Mouse (Mus musculus) embryonic facial prominence, embryonic 13.5 days (tissue): ENCODE data around the gene Mis12. TPM values are rescaled to one million over a fixed set of nuclear protein-coding genes. Genes with fewer than 3 reads are reported as not detected.
A peak's percentile ranks its signal among the peaks of the same experiment; 100 is the strongest.

Experiments used
- ATAC-seq: fragments of 200-750 bp; cut with Nextera tagmentation; 2 replicates; pipeline ENCODE4 v1.8.0; 2017; ENCODE audit warnings: low read depth; ENCODE audit not compliant: insufficient number of reproducible peaks, insufficient read depth, low FRiP score, low TSS enrichment
- H3K27ac ChIP-seq: fragments of 300-500 bp; sonication (generic); 2 replicates; pipeline ENCODE4 v1.5.1; 2015; ENCODE audit warnings: moderate library complexity, mild to moderate bottlenecking, inconsistent platforms
- H3K27me3 ChIP-seq: fragments of 300-500 bp; sonication (generic); 2 replicates; pipeline ENCODE4 v1.6.1; 2015; ENCODE audit warnings: mild to moderate bottlenecking, inconsistent platforms
- H3K36me3 ChIP-seq: fragments of 300-500 bp; sonication (generic); 2 replicates; pipeline ENCODE4 v1.6.1; 2015; ENCODE audit warnings: mild to moderate bottlenecking, inconsistent platforms
- H3K4me1 ChIP-seq: fragments of 300-500 bp; sonication (generic); 2 replicates; pipeline ENCODE4 v1.6.1; 2015; ENCODE audit warnings: inconsistent platforms
- H3K4me2 ChIP-seq: fragments of 300-500 bp; sonication (generic); 2 replicates; pipeline ENCODE4 v1.6.1; 2015; ENCODE audit warnings: moderate library complexity, mild to moderate bottlenecking, inconsistent platforms
- H3K4me3 ChIP-seq: fragments of 300-500 bp; sonication (generic); 2 replicates; pipeline ENCODE4 v1.5.1; 2015; ENCODE audit warnings: mild to moderate bottlenecking, inconsistent platforms
- H3K9ac ChIP-seq: fragments of 300-500 bp; sonication (generic); 2 replicates; pipeline ENCODE4 v1.6.1; 2015; ENCODE audit warnings: mild to moderate bottlenecking, inconsistent platforms
- H3K9me3 ChIP-seq: fragments of 300-500 bp; sonication (generic); 2 replicates; pipeline ENCODE4 v1.6.1; 2016; ENCODE audit warnings: inconsistent platforms
- WGBS: fragments of 180-500 bp; shearing (Covaris S2); methylation state at CpG from one replicate; pipeline ENCODE4 v1.1.7; 2015; ENCODE audit warnings: mixed read lengths; 5-methylcytosine and 5-hydroxymethylcytosine counted together
- polyA plus RNA-seq: library from polyadenylated mRNA; unstranded; fragments of >200 nt; fragmentation: Nextera tagmentation; extraction: Ambion mirVana; gene quantifications from 2 replicates; pipeline ENCODE4 v1.2.1, GENCODE M21; 2015

Gene Mis12
- polyA plus RNA-seq, 1 experiment from 2014 or later = 53.7 TPM

DNA sequence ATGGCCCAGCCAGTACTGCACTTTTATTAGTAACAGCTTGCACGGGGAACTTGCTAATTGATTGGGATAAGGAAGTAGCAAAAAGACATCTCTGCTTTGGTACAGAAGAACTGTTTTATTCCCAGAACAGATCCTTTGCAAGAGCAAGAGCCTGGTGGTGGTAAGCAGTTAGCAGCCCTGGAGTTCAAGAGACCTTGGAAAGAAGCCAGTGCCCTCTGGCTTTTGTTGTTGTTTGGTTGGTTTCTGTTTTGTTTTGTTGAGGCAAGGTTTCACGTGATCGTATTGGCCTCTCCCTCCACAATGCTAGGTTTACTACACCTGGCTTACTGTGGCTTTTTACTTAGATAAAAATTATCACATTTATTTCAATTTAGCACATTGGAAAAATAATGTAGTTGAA is 8.9 kb downstream of the Mis12 start:
- no peak overlapping the region for H3K27ac ChIP-seq
- peaks cover 51% of the 10 kb centered on the region for H3K36me3 ChIP-seq
- no peaks in the 10 kb centered on the region for H3K9me3 ChIP-seq
- peaks cover 15% of the 10 kb centered on the region for H3K4me1 ChIP-seq
- H3K4me2 ChIP-seq = no peak overlapping the region
- 79% methylated on average over 3 of the region's 3 CpGs for WGBS
- no peak overlapping the region for H3K4me3 ChIP-seq
- ATAC-seq = no peak
- no peak overlapping the region for H3K9ac ChIP-seq
- H3K27me3 ChIP-seq = no peaks in the 10 kb centered on the region

- Histone ChIP-seq H3K27me3 (no peaks in the 10 kb centered on the region), H3K9ac (no peak overlapping the region), H3K27ac (no peak overlapping the region), H3K9me3 (no peaks in the 10 kb centered on the region), H3K4me2 (no peak overlapping the region), H3K4me1 (peaks cover 15% of the 10 kb centered on the region), H3K36me3 (peaks cover 46% of the 10 kb centered on the region), H3K4me3 (no peak overlapping the region)
- WGBS = 76% methylated on average over 3 of the region's 3 CpGs
- ATAC-seq = no peak
Observed at GRCm38 (mm10) chr11:71029403-71030118, 10.2 kb downstream of the Mis12 start.

DNA sequence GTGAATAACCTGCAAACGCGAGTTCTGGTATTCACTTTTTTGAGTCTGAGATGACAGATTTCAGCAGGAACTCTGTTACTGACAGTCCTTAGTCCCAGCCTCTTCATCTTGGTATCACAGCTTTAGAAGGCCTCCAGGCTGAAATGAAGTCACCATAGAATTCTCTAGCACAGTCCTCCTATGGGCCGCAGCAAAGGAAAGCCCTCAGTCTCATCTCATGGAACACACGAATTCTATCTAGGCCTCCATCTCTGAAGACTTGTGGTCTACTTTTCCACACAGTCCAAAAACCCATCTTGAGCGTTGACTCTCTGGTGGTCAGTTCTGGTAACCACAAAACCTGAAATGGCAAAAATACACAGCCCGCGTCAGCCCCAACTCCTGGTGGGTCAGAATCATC is 12.7 kb downstream of the Mis12 start:
- no peaks in the 10 kb centered on the region for H3K27me3 ChIP-seq
- H3K27ac ChIP-seq = peak overlapping the region; percentile 91
- H3K9me3 ChIP-seq = no peaks in the 10 kb centered on the region
- peak overlapping the region; percentile 89 for H3K9ac ChIP-seq
- H3K4me2 ChIP-seq = peak overlapping the region; percentile 71
- H3K4me1 ChIP-seq = peaks cover 15% of the 10 kb centered on the region
- ATAC-seq = no peak
- H3K4me3 ChIP-seq = peak overlapping the region; percentile 74
- 62% methylated on average over 7 of the region's 7 CpGs for WGBS
- peaks cover 21% of the 10 kb centered on the region for H3K36me3 ChIP-seq

DNA sequence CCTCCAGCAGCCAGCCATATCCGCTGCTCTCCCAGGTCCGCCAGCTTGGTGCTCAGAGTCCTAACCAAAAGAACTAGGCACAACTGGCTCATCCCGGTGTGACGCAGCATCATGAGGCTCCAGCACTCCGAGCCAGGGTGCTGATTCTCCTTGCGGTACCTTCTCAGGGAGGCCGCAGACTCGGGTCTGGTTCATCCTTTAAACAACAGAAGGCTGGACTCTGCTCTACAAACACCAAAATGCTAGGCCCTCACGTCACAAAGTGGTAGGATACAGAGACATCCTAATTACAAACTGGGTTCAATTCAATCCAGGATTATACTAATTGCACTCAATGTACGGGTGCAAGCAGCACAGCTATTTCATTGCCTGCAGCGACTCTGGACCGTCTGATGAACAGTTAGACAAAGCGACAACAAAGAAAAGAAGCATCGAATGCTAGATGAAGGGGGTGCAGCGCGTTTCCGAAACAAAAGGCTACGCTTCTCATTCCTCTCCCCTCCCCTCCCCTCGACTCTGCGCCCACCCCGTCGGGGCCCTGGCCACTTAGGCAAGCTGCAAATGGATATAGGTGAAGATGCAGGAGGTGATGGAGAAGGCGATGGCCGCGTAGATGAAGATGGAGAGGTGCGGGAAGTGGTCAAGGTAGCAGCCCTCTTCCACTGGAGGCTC is 13.2 kb downstream of the Mis12 start:
- H3K9me3 ChIP-seq = no peaks in the 10 kb centered on the region
- H3K4me1 ChIP-seq = peaks cover 15% of the 10 kb centered on the region
- H3K27ac ChIP-seq = peak overlapping the region; percentile 91
- H3K27me3 ChIP-seq = no peaks in the 10 kb centered on the region
- H3K4me3 ChIP-seq = peak overlapping the region; percentile 74
- 0 out of 2 replicates have a peak, but pooled peaks have one; percentile 7 for ATAC-seq
- H3K4me2 ChIP-seq = peak overlapping the region; percentile 71
- peak overlapping the region; percentile 89 for H3K9ac ChIP-seq
- H3K36me3 ChIP-seq = peaks cover 15% of the 10 kb centered on the region
- WGBS = 6% methylated on average over 26 of the region's 26 CpGs

DNA sequence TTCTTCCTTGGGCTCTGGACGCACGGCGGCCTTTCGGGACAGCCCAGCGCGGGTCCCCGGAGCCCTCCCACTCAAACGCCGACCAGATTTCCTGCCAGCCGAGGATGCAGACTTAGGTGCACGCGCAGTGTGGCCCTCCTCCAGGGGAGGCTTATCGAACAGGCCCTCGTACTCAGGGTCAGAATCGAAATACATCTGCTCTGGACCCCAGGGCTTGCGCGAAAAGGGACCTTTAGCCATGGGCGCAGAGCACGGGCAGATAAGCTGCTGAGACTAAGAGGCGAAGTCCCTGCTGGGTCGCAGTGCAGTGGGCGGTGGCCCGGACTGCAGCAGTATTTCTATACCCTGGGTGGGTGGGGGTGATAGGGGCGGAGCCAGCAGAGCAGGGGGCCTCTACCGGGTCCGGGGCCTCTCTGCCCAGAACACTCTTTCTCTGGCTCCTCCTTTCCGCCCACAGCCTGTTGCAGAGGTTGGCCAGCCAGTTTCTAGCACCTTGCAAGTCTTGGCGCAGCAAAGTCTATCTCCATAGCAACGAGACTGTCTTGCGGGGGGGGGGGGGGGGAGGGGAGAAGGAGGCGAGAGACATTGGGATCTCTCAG is 13.9 kb downstream of the Mis12 start, which contains the start of gene 6330403K07Rik:
TSS of gene 6330403K07Rik (minus strand) at position 351 of the 599 bp plus-strand sequence.
- 0% methylated on average over 30 of the region's 31 CpGs for WGBS
- H3K27me3 ChIP-seq = no peaks in the 10 kb centered on the region
- no peaks in the 10 kb centered on the region for H3K9me3 ChIP-seq
- H3K9ac ChIP-seq = peak within 1 kb of the TSS; percentile 89
- peak within 1 kb of the TSS; percentile 91 for H3K27ac ChIP-seq
- peaks cover 9% of the 10 kb centered on the region for H3K36me3 ChIP-seq
- peak within 1 kb of the TSS; percentile 74 for H3K4me3 ChIP-seq
- peak; percentile 92 for ATAC-seq
- H3K4me1 ChIP-seq = peaks cover 15% of the 10 kb centered on the region
- H3K4me2 ChIP-seq = peak within 1 kb of the TSS; percentile 71

DNA sequence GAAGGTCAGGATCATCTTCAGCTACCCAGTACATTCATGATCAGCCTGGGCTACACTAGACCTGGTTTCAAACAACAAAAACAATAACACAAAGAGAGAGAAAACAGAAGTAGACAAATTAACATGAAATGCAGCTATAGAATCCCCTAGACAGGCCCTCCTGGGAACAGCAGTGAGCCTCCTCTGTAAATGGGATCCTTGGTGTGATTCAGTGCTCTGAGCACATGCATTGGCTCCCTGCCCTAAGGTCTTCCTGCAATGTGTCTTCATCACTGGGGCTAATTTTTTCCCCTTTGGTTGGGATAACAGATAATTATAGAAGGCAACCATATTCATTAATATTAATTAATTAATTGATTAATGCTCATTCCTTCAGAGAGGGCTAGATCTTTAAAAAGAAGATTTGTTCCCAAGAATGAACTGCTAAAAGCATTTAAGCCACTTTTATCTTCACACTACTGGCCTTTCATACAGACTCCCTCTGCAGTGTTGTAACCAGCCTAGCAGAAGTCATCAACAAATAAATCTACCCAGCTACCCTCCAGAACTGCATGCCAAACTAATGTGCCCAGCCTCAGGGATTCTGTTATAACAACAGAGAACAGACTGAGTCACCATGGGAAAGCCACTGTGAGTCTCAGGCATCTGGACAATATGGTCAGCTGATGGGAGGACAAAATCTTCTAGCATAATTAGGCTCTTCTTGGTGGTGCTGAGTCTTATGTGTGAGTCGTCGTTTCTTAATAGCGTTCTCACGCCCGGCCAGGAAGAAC is 20.3 kb downstream of the Mis12 start:
- no peaks in the 10 kb centered on the region for H3K36me3 ChIP-seq
- no peaks in the 10 kb centered on the region for H3K4me1 ChIP-seq
- no peak overlapping the region for H3K4me3 ChIP-seq
- H3K4me2 ChIP-seq = no peak overlapping the region
- H3K9ac ChIP-seq = no peak overlapping the region
- no peaks in the 10 kb centered on the region for H3K9me3 ChIP-seq
- H3K27me3 ChIP-seq = no peaks in the 10 kb centered on the region
- ATAC-seq = no peak
- no peak overlapping the region for H3K27ac ChIP-seq
- WGBS = 96% methylated on average over 5 of the region's 5 CpGs

GRCm38 (mm10) chr11:71052554-71052953 is 33.1 kb downstream of the Mis12 start:
- Histone ChIP-seq H3K4me2 (no peak overlapping the region), H3K4me3 (no peak overlapping the region), H3K9me3 (no peaks in the 10 kb centered on the region), H3K27me3 (no peaks in the 10 kb centered on the region), H3K27ac (no peak overlapping the region), H3K36me3 (no peaks in the 10 kb centered on the region), H3K9ac (no peak overlapping the region), H3K4me1 (no peaks in the 10 kb centered on the region)
- ATAC-seq = no peak
- WGBS = 5% methylated on average over 1 of the region's 1 CpGs

- Histone ChIP-seq H3K4me3 (no peak overlapping the region), H3K9ac (no peak overlapping the region), H3K27me3 (no peaks in the 10 kb centered on the region), H3K4me1 (no peaks in the 10 kb centered on the region), H3K36me3 (no peaks in the 10 kb centered on the region), H3K4me2 (no peak overlapping the region), H3K9me3 (peaks cover 7% of the 10 kb centered on the region), H3K27ac (no peak overlapping the region)
- ATAC-seq = no peak
- 70% methylated on average over 1 of the region's 1 CpGs for WGBS
Observed at GRCm38 (mm10) chr11:71076342-71076741, 56.9 kb downstream of the Mis12 start.

Other genes starting within 250 kb of the Mis12 start
- gene Scimp, start 207.0 kb upstream of the Mis12 start, polyA plus RNA-seq = 0.25 TPM in 1 of 2 replicates, not detected in the other
- 46.2 and 46.3 TPM in 2 replicates for gene Rabep1, start 174.8 kb upstream of the Mis12 start, polyA plus RNA-seq
- 130 and 140 TPM in 2 replicates for gene Nup88, start 49.6 kb upstream of the Mis12 start, polyA plus RNA-seq
- gene Rpain, start 49.4 kb upstream of the Mis12 start, polyA plus RNA-seq = 71.6 and 80.7 TPM in 2 replicates
- gene C1qbp, start 36.6 kb upstream of the Mis12 start, polyA plus RNA-seq = 233 and 254 TPM in 2 replicates
- gene Dhx33, start 15.2 kb upstream of the Mis12 start, polyA plus RNA-seq = 18.3 and 20.6 TPM in 2 replicates
- gene Derl2, start 230 bp downstream of the Mis12 start, polyA plus RNA-seq = 39.2 and 42.5 TPM in 2 replicates
- 252 and 255 TPM in 2 replicates for gene 6330403K07Rik, start 13.9 kb downstream of the Mis12 start, polyA plus RNA-seq
- 0.07 and 0.18 TPM in 2 replicates for gene Nlrp1a, start 125.1 kb downstream of the Mis12 start, polyA plus RNA-seq
- not detected in 2 replicates for gene Nlrp1b, start 211.1 kb downstream of the Mis12 start, polyA plus RNA-seq